Mouse (Mus musculus) left cerebral cortex, postnatal 25 days (tissue): Measurements from ENCODE around the gene Trem1. TPM values are rescaled to one million over a fixed set of nuclear protein-coding genes. Genes with fewer than 3 reads are reported as not detected.

Experiments
- DNase-seq, 2 experiments: peaks; one replicate each; pipeline ENCODE4 v3.0.0; 2022; ENCODE audit warnings: low spot score in 2 of 2, mixed read lengths in 1 of 2
- intact Hi-C: fragments of 180-260 bp; cut with DNase I; formaldehyde crosslinking; loops from one replicate; pipeline ENCODE4 v1.15.1; 2025
- total RNA-seq, 2 experiments: library from RNA; stranded (reverse); gene quantifications; 2 replicates each; pipeline ENCODE4 v1.2.3; 2021

The Trem1 gene
- not detected for total RNA-seq

GRCm38 (mm10) chr17:48232518-48232917 lies at the start of gene Trem1:
Gene Trem1, plus strand, starts transcription at chr17:48232768.
- intact Hi-C loops: no loop called here
- no peak for DNase-seq

- intact Hi-C loops: no loop called here
- no peak for DNase-seq
These were observed 47.3 kb upstream of the Trem1 start for GRCm38 (mm10) chr17:48185252-48185651.

- no peak for DNase-seq
- intact Hi-C loops: no loop called here
These were observed 40.2 kb upstream of the Trem1 start for GRCm38 (mm10) chr17:48192366-48192765.

- intact Hi-C loops: loop anchor here (5.0 kb wide), 1 partner anchor 134 kb away; no protein-coding TSS in a partner anchor
- DNase-seq: no peak
These were observed 29.5 kb upstream of the Trem1 start for GRCm38 (mm10) chr17:48203086-48203485.

GRCm38 (mm10) chr17:48212596-48212995 lies 20.0 kb upstream of the Trem1 start:
- no peak for DNase-seq
- intact Hi-C loops: no loop called here

- intact Hi-C loops: no loop called here
These were observed 19.1 kb upstream of the Trem1 start for GRCm38 (mm10) chr17:48213511-48213910.

GRCm38 (mm10) chr17:48215429-48215828 lies 17.1 kb upstream of the Trem1 start:
- intact Hi-C loops: no loop called here
- no peak for DNase-seq

More at GRCm38 (mm10) chr17:48213511-48213910, 19.1 kb upstream of the Trem1 start:
- no peak for DNase-seq

- DNase-seq: no peak
- intact Hi-C loops: no loop called here
These were observed 1.9 kb upstream of the Trem1 start for GRCm38 (mm10) chr17:48230680-48231079.

GRCm38 (mm10) chr17:48233789-48234188 lies 1.2 kb downstream of the Trem1 start:
- intact Hi-C loops: no loop called here

GRCm38 (mm10) chr17:48234550-48234949 lies 2.0 kb downstream of the Trem1 start:
- intact Hi-C loops: no loop called here
- no peak for DNase-seq

More at GRCm38 (mm10) chr17:48233789-48234188, 1.2 kb downstream of the Trem1 start:
- no peak for DNase-seq

GRCm38 (mm10) chr17:48235773-48236370 lies 3.3 kb downstream of the Trem1 start:
- intact Hi-C loops: no loop called here
- DNase-seq: no peak

GRCm38 (mm10) chr17:48237621-48238020 lies 5.1 kb downstream of the Trem1 start:
- intact Hi-C loops: no loop called here

GRCm38 (mm10) chr17:48247221-48247928 lies 14.8 kb downstream of the Trem1 start, which contains the start of gene Trem3:
Gene Trem3, plus strand, starts transcription at chr17:48247777.
- no peak for DNase-seq
- intact Hi-C loops: no loop called here

More at GRCm38 (mm10) chr17:48237621-48238020, 5.1 kb downstream of the Trem1 start:
- DNase-seq: no peak

- peak in 1 of 2 experiments; percentile 32 for DNase-seq
- intact Hi-C loops: no loop called here
These were observed 16.5 kb downstream of the Trem1 start for GRCm38 (mm10) chr17:48249039-48249438.

GRCm38 (mm10) chr17:48249501-48249900 lies 16.9 kb downstream of the Trem1 start:
- DNase-seq: no peak
- intact Hi-C loops: no loop called here

GRCm38 (mm10) chr17:48250631-48251030 lies 18.1 kb downstream of the Trem1 start:
- intact Hi-C loops: no loop called here
- DNase-seq: no peak

GRCm38 (mm10) chr17:48256575-48256974 lies 24.0 kb downstream of the Trem1 start:
- DNase-seq: no peak
- intact Hi-C loops: no loop called here

GRCm38 (mm10) chr17:48261868-48262267 lies 29.3 kb downstream of the Trem1 start:
- intact Hi-C loops: no loop called here
- DNase-seq: no peak

GRCm38 (mm10) chr17:48263741-48264362 lies 31.3 kb downstream of the Trem1 start, which contains the start of gene Treml4:
Gene Treml4, plus strand, starts transcription at chr17:48264295.
- no peak for DNase-seq
- intact Hi-C loops: no loop called here

GRCm38 (mm10) chr17:48264662-48265061 lies 32.1 kb downstream of the Trem1 start:
- no peak for DNase-seq
- intact Hi-C loops: no loop called here

GRCm38 (mm10) chr17:48266138-48266537 lies 33.6 kb downstream of the Trem1 start:
- DNase-seq: no peak
- intact Hi-C loops: no loop called here
